Mouse (Mus musculus): ENCODE data around the gene Gm8082. TPM values are rescaled to one million over a fixed set of nuclear protein-coding genes. Genes with fewer than 3 reads are reported as not detected.
"Not testable (repeated sequence)": the region's sequence is repeated elsewhere in the genome, so short reads cannot be mapped to it uniquely, and the experiment has no call there.

Gm8082 gene
- not detected for total RNA-seq (2021)
- long read RNA-seq, experiment 1, result 0 reads
- long read RNA-seq, experiment 2, result 0 reads

DNA sequence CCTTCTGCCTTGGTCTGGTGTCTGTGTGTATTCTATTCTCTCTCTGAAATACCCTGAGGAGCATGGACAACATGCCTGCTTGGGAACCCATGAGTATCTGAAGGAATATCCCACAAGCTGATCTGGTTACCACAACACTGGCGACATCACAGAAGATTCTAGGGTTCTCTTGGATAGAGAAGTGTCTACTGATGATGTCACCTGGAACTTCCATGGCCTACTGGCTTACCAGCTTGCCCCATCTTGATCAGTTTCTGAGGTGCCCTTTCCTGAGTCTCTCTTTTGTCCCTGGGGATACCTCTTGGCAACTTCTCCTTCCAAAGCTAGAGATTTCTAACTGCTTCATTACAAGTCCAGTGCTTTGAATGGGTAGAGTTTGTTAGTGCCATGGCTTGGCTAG, at the start of gene Gm8082:
Gm8082 (minus strand) TSS at position 101 of the 400 bp plus-strand sequence.
- DNase-seq, result not testable (repeated sequence)

DNA sequence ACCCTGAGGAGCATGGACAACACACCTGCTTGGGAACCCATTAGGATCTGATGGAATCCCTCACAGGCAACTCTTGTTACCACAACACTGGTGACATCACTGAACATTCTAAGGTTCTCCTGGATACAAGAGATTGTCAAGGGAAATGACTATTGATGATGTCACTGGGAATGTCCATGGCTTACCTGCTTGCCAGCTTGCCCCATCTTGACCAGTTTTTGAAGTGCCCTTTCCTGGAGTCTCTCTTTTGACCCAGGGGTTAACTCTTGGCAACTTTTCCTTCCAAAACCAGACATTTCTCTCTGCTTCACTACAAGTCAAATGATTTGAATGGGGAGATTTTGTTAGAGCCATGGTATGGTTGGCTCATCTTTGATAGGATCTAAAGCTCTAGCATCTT, 22.1 kb upstream of the Gm8082 start, which contains the start of gene Gm10376:
Gm10376 (minus strand) TSS at position 101 of the 400 bp plus-strand sequence.
- DNase-seq, result not testable (repeated sequence)

Other genes starting within 250 kb of the Gm8082 start
- not detected for gene Gm3015, start 224.8 kb downstream of the Gm8082 start, total RNA-seq (2021)
- not detected for gene Gm10377, start 195.6 kb downstream of the Gm8082 start, total RNA-seq (2021)
- gene Gm21977, start 140.1 kb downstream of the Gm8082 start, total RNA-seq (2021), result not detected
- gene Gm10376, start 22.0 kb upstream of the Gm8082 start, total RNA-seq (2021), result not detected
- gene Gm8094, start 83.0 kb upstream of the Gm8082 start, total RNA-seq (2021), result not detected
- gene Gm8104, start 107.0 kb upstream of the Gm8082 start, total RNA-seq (2021), result not detected
- gene Gm7233, start 186.2 kb upstream of the Gm8082 start, total RNA-seq (2021), result not detected
- not detected for gene Gm8122, start 241.7 kb upstream of the Gm8082 start, total RNA-seq (2021)

All from gastrocnemius, postnatal 10 days (tissue).